Mouse (Mus musculus) left cerebral cortex, postnatal 10 days (tissue): ENCODE measurements around the gene Fgf5. TPM values are rescaled to one million over a fixed set of nuclear protein-coding genes. Genes with fewer than 3 reads are reported as not detected.

Experiments
- DNase-seq, 2 experiments: peaks; one replicate each; pipeline ENCODE4 v3.0.0; 2021 to 2022; ENCODE audit warnings: low spot score in 2 of 2, mixed read lengths in 1 of 2; ENCODE audit errors: extremely low spot score in 1 of 2
- intact Hi-C: fragments of 180-260 bp; cut with DNase I; formaldehyde crosslinking; loops from one replicate; pipeline ENCODE4 v1.15.1; 2025
- total RNA-seq, 2 experiments: library from RNA; stranded (reverse); gene quantifications; 2 replicates each; pipeline ENCODE4 v1.2.3; 2021

Fgf5 gene
- total RNA-seq, 2 experiments from 2014 or later = 2.2 to 2.8 TPM

GRCm38 (mm10) chr5:98292388-98293048, 38.5 kb downstream of the Fgf5 start:
- DNase-seq = no peak
- intact Hi-C loops = no loop called here

- intact Hi-C loops = no loop called here
- DNase-seq = no peak
Measured at GRCm38 (mm10) chr5:98293049-98293715, 39.2 kb downstream of the Fgf5 start.

DNA sequence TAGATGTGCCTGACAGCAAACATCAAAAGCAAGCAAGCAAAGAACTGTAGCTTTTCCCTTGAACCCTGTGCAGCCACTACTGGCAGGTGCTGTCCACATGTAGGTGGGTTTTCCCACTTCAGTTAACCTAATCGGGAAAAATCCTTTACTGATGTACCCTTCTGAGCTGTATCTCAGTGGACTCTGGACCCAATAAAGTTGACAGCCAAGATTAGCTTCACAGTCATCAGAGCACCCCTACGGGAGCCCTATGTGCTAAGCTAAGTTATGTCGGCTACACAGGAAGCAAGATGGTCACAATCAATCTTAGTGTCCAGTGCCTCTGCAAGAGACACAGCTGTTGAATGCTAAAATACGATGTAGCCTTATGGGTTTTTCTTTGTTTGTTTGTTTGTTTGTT, 46.1 kb downstream of the Fgf5 start:
- intact Hi-C loops = no loop called here
- DNase-seq = no peak

DNA sequence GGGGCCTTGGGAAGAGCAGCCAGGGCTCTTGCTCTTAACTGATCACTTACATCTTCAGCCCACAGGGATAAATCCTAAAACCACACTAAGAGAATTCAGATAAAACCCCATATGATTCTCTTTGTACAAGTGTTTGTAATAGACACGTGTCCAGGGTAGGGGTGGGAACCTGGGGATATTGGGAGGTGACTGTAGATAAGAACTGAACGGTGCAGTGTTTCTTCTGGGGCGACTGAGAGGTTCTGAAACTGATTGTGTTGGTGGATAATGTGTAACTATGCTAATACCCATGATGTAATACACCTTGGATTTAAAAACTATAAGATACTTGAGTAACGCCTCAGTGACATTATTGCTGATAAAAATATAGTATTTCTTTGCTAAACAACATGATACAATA, 51.7 kb downstream of the Fgf5 start:
- intact Hi-C loops = no loop called here

GRCm38 (mm10) chr5:98306528-98306927, 52.5 kb downstream of the Fgf5 start:
- no peak for DNase-seq
- intact Hi-C loops = no loop called here

More for the DNA sequence above, 51.7 kb downstream of the Fgf5 start:
- no peak for DNase-seq

DNA sequence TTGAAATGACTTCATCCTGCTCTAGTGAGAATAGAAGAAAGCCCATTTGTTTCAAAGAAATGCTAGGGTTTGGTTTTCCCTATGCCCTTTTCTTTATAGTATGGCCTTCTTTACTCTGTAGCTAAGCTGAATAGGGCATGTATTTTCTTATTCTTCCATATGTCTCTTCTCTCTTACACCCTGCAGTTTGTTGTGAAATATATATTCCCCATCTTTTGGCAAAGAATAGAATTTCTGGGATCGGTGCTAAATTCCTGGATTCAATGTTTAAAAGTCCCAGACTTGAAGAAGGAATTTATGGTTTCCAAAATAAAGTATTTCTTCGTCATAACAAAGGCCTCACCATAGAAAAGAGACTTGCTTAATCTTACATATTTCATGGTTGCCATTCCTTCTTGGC, 72.6 kb downstream of the Fgf5 start:
- intact Hi-C loops = loop anchor here (5.0 kb wide), 2 partner anchors 114 to 139 kb away; no protein-coding TSS in a partner anchor
- DNase-seq = no peak

Other genes starting within 250 kb of the Fgf5 start
- gene Antxr2, start 223.1 kb upstream of the Fgf5 start, total RNA-seq = 1 to 10 TPM; 2.7 to 3.2 TPM
- gene Prdm8, start 87.0 kb upstream of the Fgf5 start, total RNA-seq = 10 to 100 TPM; 44.9 to 53.3 TPM
- gene Cfap299, start 75.1 kb downstream of the Fgf5 start, total RNA-seq = 1 to 10 TPM in 1 of 2 experiments, under 1 TPM in 1; 0.79 to 1.1 TPM